Mouse (Mus musculus): Measurements from ENCODE around the gene Cxcl10.

Cxcl10 gene

DNA sequence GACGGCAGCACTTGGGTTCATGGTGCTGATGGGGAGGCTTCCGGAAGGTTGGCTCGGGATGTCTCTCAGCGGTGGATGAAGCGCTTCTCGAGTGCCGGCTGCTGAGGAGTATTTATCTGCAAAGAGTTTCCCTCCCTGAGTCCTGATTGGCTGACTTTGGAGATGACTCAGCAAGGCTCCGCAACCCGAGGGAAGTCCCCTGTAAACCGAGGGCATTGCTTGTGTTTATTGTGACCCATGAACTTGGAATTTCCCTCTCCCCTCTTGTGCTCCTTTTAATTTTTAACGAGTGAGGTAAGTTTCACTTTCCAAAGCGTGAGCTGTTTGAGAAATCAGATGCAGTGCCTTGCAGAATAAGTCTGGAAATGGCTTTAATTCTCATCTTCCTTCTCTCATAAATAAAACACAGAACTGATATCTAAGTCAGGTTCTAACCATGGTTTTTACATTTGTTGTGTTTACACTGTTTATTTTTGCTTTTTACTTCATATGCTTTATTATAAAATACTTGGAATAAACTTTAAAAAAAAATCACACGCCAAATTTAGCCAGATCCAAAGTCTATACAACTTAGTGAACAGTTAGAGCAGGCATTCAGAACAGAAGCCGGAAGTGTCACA is at the start of gene Cxcl10:
Gene Cxcl10, minus strand, starts transcription at position 96 of the 620 bp plus-strand sequence.
- peak; percentile 19 for DNase-seq (ENCODE audit: low spot score)

GRCm38 (mm10) chr5:92398153-92398552 is 49.5 kb upstream of the Cxcl10 start:
- DNase-seq (ENCODE audit: low spot score), result peak; percentile 67

GRCm38 (mm10) chr5:92396476-92396875 is 47.8 kb upstream of the Cxcl10 start:
- DNase-seq (ENCODE audit: low spot score), result no peak

- DNase-seq (ENCODE audit: low spot score), result no peak
These were observed 47.1 kb upstream of the Cxcl10 start for GRCm38 (mm10) chr5:92395764-92396163.

- DNase-seq (ENCODE audit: low spot score), result no peak
These were observed 45.2 kb upstream of the Cxcl10 start for GRCm38 (mm10) chr5:92393863-92394262.

GRCm38 (mm10) chr5:92392542-92392941 is 43.9 kb upstream of the Cxcl10 start:
- DNase-seq (ENCODE audit: low spot score), result no peak

- DNase-seq (ENCODE audit: low spot score), result no peak
These were observed 41.9 kb upstream of the Cxcl10 start for GRCm38 (mm10) chr5:92390615-92391014.

DNA sequence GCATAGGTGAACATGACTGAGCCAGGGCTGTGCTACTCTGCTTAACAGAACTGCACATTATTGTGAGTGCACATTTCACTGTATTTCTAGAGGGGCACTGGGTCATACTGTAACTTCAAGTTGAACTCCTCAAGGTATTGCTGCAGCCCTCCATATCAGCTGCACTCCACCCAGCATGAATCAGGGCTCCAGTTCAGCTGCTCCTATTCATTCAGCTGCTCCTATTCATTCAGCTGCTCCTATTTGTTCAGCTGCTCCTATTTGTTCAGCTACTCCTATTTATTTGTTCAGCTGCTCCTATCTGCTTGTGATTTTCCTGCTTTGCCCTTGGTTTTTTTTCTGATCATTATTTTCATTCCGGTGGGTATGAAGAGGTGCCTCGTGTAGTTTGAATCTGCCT is 41.3 kb upstream of the Cxcl10 start:
- no peak for DNase-seq (ENCODE audit: low spot score)

DNA sequence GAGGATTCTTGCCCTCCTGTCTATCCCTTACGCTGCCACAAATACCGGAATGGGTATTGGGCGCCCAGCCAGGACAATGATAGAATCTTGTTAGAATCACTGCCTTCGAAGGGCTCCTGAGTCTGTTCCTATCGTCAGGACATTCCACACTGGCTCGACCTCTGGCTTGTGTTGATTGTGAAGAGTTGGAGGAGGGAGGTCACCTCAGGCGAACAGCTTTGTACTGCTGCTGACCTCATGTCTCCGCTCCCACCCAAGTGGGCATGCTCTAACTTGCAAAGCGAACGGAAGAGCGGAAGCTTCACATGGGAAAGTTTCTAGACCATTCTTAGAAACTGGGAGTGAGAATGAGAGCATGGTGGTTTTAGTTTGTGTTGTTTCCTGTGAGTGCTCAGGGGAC is 38.7 kb upstream of the Cxcl10 start:
- no peak for DNase-seq (ENCODE audit: low spot score)

- DNase-seq (ENCODE audit: low spot score), result no peak
These were observed 38.0 kb upstream of the Cxcl10 start for GRCm38 (mm10) chr5:92386643-92387042.

GRCm38 (mm10) chr5:92386102-92386501 is 37.4 kb upstream of the Cxcl10 start:
- DNase-seq (ENCODE audit: low spot score), result no peak

DNA sequence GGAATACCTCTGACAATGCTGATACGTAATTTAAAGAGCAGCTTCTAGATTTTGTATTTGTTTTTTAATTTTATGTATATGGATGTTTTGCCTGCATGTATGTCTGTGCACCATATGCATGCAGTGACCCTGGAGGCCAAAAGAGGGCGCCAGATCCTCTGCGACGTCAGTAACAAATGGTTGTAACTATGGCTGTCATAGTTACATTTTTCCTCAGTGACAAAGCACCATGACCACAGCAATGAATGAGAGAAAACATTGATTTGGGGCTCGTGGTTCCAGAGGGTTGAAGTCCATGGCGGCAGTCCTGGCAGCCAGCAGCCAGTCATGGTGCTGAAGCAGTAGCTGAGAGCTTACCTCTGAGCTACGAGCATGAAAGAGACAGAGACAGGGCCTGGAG is 36.2 kb upstream of the Cxcl10 start:
- DNase-seq (ENCODE audit: low spot score), result no peak

- DNase-seq (ENCODE audit: low spot score), result no peak
These were observed 35.1 kb upstream of the Cxcl10 start for GRCm38 (mm10) chr5:92383747-92384146.

DNA sequence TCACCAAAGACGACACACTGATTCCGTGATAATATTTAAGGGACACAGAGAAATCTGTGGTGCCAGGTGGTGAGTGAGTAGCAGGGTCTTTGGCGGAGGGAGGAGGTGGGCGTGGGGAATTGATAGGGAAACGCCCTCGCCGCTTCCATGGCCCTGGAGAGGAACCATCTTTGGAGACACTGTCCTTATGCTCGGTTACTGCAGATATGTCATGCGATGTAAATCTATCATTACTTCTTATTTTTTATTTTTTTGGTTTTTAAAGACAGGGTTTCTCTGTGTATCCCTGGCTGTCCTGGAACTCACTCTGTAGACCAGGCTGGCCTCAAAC is 33.6 kb upstream of the Cxcl10 start:
- DNase-seq (ENCODE audit: low spot score), result no peak

DNA sequence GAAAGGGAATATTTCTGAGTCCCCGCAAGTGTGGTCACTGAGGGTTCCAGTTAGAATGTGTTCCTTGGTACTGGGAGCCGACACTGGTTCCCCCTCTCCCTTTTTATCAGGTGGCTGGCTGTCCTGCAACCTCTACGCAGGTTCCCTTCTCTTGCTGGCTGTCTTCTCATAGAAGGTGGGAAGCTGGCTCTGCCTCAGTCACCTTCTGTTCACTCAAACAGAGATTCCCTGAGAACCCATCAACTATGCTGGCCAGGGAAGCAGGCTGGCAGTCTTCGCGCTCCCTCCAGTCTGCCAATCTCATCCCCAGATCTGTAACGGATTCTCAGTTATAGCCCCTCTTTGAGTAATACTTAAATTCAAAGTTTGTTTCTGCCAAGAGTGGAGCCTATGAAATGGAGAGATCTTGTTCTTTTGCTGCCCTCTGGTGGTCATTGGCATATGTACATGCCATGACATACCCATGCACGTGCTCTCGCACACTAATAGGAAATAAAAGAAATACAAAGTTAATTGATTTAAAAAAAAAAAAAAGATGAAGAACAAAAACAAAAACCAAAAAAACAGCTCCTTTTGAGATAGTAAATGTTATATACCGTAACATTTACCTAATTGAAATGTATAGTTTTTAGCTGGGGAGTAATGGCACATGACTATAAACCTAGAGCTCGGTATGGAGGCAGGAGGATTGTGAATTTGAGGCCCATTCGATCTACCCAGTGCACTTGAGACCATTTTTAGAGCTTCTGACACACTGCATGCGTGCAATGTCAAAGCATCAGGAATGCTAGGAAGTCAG is 33.1 kb upstream of the Cxcl10 start:
- DNase-seq (ENCODE audit: low spot score), result peak; percentile 90

GRCm38 (mm10) chr5:92376795-92377405 is 28.2 kb upstream of the Cxcl10 start:
- DNase-seq (ENCODE audit: low spot score), result no peak

- DNase-seq (ENCODE audit: low spot score), result no peak
These were observed 26.7 kb upstream of the Cxcl10 start for GRCm38 (mm10) chr5:92375368-92375767.

DNA sequence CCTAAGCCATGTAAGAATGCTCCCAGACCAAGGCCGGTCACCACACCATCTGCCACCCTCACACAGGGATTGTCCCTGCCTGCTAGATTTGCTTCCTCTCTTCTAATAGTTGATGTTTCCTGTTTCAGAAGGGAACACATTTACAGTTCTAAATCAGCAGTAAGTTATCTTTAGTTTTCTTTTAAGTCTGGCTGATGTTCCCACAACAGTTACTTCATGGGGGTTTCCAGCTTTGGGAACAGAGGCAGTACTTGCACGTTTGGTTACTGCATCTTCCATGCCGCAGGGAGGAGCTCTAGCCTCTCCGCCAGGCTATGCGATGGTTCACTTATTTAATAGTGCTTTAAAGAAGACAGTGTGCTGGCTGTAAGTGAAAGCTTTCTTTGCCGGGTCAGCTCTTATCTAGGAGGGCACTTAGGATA is 26.0 kb upstream of the Cxcl10 start:
- DNase-seq (ENCODE audit: low spot score), result no peak

GRCm38 (mm10) chr5:92372605-92373004 is 23.9 kb upstream of the Cxcl10 start:
- DNase-seq (ENCODE audit: low spot score), result no peak

DNA sequence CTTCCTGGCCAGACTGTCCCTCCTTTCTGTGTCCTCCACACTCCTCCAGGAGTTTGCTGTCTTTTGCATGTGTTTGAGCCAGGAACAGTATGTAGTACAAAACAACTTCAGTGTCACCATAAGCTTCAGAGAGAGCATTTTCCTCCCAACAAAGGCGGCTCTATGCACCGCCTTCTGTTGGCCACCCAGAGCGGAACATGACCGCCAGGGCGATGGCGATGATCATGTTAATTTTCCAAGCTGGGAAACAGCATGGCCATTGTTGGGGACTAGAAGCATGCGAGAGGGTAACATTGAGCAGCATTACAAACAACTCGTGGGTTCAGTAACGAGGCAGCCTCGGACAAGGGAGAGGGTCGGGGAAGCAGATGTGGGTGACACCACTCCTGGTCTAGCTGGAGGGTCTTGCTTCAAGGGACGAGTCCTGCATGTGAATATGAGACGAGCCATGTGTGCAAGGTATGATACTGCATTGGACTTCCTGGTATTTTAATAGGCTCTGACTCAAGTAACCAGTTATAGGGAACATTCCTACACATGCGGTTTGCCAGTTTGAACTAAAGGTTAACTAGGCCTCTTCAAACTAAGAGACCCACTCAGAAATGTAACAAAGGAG is 22.8 kb upstream of the Cxcl10 start:
- DNase-seq (ENCODE audit: low spot score), result peak; percentile 21

DNA sequence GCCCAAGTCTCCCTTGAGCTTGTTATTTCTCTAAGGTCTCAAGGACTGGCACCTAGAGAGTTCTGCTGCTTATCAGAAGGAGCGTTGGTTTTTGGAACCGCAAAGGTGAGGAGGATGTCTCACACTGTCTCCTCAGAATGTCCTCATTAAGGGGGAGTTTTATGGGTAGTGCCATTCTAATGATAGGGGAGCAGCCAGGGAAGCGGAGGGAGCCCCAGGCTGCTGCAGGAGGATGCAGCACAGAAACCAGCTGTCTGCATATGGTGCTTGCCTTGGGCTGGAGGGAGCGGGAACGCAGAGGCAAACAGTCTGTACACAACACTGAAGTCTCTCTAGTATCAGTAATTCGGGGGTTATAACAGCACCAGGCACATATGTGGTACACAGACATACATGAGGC is 22.2 kb upstream of the Cxcl10 start:
- DNase-seq (ENCODE audit: low spot score), result no peak

DNA sequence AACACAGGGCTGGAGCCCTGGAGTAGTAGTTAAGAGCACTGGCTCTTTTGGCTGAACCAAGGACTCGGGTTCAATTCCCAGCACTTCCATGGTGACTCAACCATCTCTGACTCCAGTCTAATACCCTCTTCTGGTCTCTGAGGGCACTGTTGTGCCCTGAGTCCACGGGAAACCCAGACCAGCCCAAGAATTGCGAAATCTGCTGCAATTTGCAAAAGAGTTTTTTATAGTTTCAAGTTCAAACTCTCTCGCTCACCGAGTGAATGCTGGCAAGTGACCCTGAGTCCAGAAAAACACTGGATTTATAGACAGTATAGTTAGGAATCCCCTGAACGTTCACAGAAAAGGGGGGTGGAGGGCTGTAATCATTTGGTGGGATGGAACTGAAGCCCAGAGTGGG is 21.7 kb upstream of the Cxcl10 start:
- DNase-seq (ENCODE audit: low spot score), result no peak
